Mouse (Mus musculus): ENCODE results near the gene Psma6.

DNA sequence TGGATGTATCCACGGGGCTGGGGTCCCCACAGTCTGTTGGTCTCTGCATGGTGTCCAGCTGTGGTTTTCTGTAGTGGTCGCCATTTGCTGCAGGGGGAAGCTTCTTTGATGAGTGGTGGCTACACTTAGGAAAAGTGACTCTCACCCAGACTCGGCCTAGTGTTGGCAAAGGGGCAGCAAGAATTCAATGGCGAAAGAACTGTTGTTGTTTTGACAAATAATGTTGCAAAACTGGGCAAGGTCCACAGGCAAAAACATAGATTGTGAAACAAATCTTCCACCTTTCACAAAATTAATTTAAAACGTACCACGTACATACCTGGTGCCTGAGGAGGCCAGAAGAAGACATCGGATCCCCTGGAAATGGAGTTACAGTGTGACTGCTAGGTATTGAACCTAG lies 42.3 kb downstream of the Psma6 start:
- TF ChIP-seq GATA1 (IDR thresholded peaks at IDR 0.05; ENCODE audit: low read length) (no peak), TAL1 (IDR thresholded peaks at IDR 0.05; ENCODE audit: low read length) (no peak)
